Mouse (Mus musculus) neural tube, embryonic 12.5 days (tissue): ENCODE results near the gene Rbm5. TPM values are rescaled to one million over a fixed set of nuclear protein-coding genes. Genes with fewer than 3 reads are reported as not detected.
A peak's percentile ranks its signal among the peaks of the same experiment; 100 is the strongest.

Experiments
- ATAC-seq: fragments of 200-750 bp; cut with Nextera tagmentation; 2 replicates; pipeline ENCODE4 v1.8.0; 2017; ENCODE audit warnings: low read depth, mild to moderate bottlenecking, moderate TSS enrichment, moderate library complexity; ENCODE audit not compliant: low FRiP score
- H3K27ac ChIP-seq: fragments of 300-500 bp; sonication (generic); 2 replicates; pipeline ENCODE4 v1.5.1; 2016
- H3K27me3 ChIP-seq: fragments of 300-500 bp; sonication (generic); replicated peaks from 2 replicates; pipeline ENCODE4 v1.6.1; 2016; ENCODE audit warnings: mild to moderate bottlenecking
- H3K36me3 ChIP-seq: fragments of 300-500 bp; sonication (generic); 2 replicates; pipeline ENCODE4 v1.6.1; 2016; ENCODE audit warnings: mild to moderate bottlenecking
- H3K4me1 ChIP-seq: fragments of 300-500 bp; sonication (generic); 2 replicates; pipeline ENCODE4 v1.6.1; 2016
- H3K4me2 ChIP-seq: fragments of 300-500 bp; sonication (generic); replicated peaks from 2 replicates; pipeline ENCODE4 v1.6.1; 2016; ENCODE audit warnings: mild to moderate bottlenecking
- H3K4me3 ChIP-seq: fragments of 300-500 bp; sonication (generic); 2 replicates; pipeline ENCODE4 v1.5.1; 2016
- H3K9ac ChIP-seq: fragments of 300-500 bp; sonication (generic); 2 replicates; pipeline ENCODE4 v1.6.1; 2016; ENCODE audit warnings: mild to moderate bottlenecking
- H3K9me3 ChIP-seq: fragments of 300-500 bp; sonication (generic); 2 replicates; pipeline ENCODE4 v1.6.1; 2016; ENCODE audit warnings: mild to moderate bottlenecking
- WGBS: fragments of 180-500 bp; shearing (Covaris S2); methylation state at CpG from one replicate; pipeline ENCODE4 v1.1.7; 2016; 5-methylcytosine and 5-hydroxymethylcytosine counted together
- polyA plus RNA-seq: library from polyadenylated mRNA; unstranded; fragments of >200 nt; fragmentation: Nextera tagmentation; extraction: Ambion mirVana; gene quantifications from 2 replicates; pipeline ENCODE4 v1.2.1, GENCODE M21; 2016

Gene Rbm5
- polyA plus RNA-seq, 1 experiment from 2014 or later: 231 TPM

- no peak for ATAC-seq
- Histone ChIP-seq H3K36me3 (peaks cover 13% of the 10 kb centered on the region), H3K4me1 (peaks cover 57% of the 10 kb centered on the region), H3K27ac (peak overlapping the region; percentile 53), H3K27me3 (peaks cover 61% of the 10 kb centered on the region), H3K9me3 (no peaks in the 10 kb centered on the region), H3K4me3 (peak overlapping the region; percentile 78), H3K4me2 (peak overlapping the region; percentile 94), H3K9ac (peak overlapping the region; percentile 86)
- 2% methylated on average over 21 of the region's 21 CpGs for WGBS
Observed at GRCm38 (mm10) chr9:107708439-107709095, 62.2 kb downstream of the Rbm5 start.

GRCm38 (mm10) chr9:107707701-107708438, 62.9 kb downstream of the Rbm5 start:
- no peak for ATAC-seq
- H3K4me1 ChIP-seq: peaks cover 62% of the 10 kb centered on the region
- H3K4me3 ChIP-seq: peak overlapping the region; percentile 78
- H3K27me3 ChIP-seq: peaks cover 61% of the 10 kb centered on the region
- no peaks in the 10 kb centered on the region for H3K9me3 ChIP-seq
- H3K4me2 ChIP-seq: peak overlapping the region; percentile 94
- peaks cover 16% of the 10 kb centered on the region for H3K36me3 ChIP-seq
- H3K27ac ChIP-seq: peak overlapping the region; percentile 53; the same call in 1 of the 2 replicates
- 1% methylated on average over 17 of the region's 17 CpGs for WGBS
- peak overlapping the region; percentile 86 for H3K9ac ChIP-seq

GRCm38 (mm10) chr9:107706781-107707211, 64.0 kb downstream of the Rbm5 start:
- H3K4me3 ChIP-seq: peak overlapping the region; percentile 78
- 1% methylated on average over 14 of the region's 14 CpGs for WGBS
- H3K9ac ChIP-seq: peak overlapping the region; percentile 86
- H3K27ac ChIP-seq: no peak overlapping the region
- H3K4me2 ChIP-seq: peak overlapping the region; percentile 94
- H3K9me3 ChIP-seq: no peaks in the 10 kb centered on the region
- peaks cover 19% of the 10 kb centered on the region for H3K36me3 ChIP-seq
- no peak for ATAC-seq
- peaks cover 62% of the 10 kb centered on the region for H3K4me1 ChIP-seq
- H3K27me3 ChIP-seq: peaks cover 61% of the 10 kb centered on the region

GRCm38 (mm10) chr9:107703337-107704122, 67.3 kb downstream of the Rbm5 start:
- Histone ChIP-seq H3K4me1 (peaks cover 64% of the 10 kb centered on the region), H3K27me3 (peaks cover 31% of the 10 kb centered on the region), H3K27ac (no peak overlapping the region), H3K4me3 (no peak overlapping the region), H3K9me3 (no peaks in the 10 kb centered on the region), H3K9ac (no peak overlapping the region), H3K4me2 (no peak overlapping the region), H3K36me3 (peaks cover 19% of the 10 kb centered on the region)
- whole genome bisulfite sequencing: 58% methylated on average over 14 of the region's 14 CpGs
- ATAC-seq: no peak

- Histone ChIP-seq H3K27me3 (peaks cover 23% of the 10 kb centered on the region), H3K4me3 (no peak overlapping the region), H3K4me2 (no peak overlapping the region), H3K36me3 (peaks cover 19% of the 10 kb centered on the region), H3K9me3 (no peaks in the 10 kb centered on the region), H3K9ac (no peak overlapping the region), H3K4me1 (peaks cover 71% of the 10 kb centered on the region), H3K27ac (no peak overlapping the region)
- no peak for ATAC-seq
- WGBS: 77% methylated on average over 3 of the region's 3 CpGs
Observed at GRCm38 (mm10) chr9:107702606-107703185, 68.1 kb downstream of the Rbm5 start.

- no peak overlapping the region for H3K9ac ChIP-seq
- no peak overlapping the region for H3K27ac ChIP-seq
- H3K4me2 ChIP-seq: no peak overlapping the region
- ATAC-seq: no peak
- H3K27me3 ChIP-seq: peaks cover 14% of the 10 kb centered on the region
- H3K36me3 ChIP-seq: peaks cover 19% of the 10 kb centered on the region
- H3K9me3 ChIP-seq: no peaks in the 10 kb centered on the region
- H3K4me1 ChIP-seq: peaks cover 71% of the 10 kb centered on the region
- H3K4me3 ChIP-seq: no peak overlapping the region
- WGBS: 58% methylated on average over 12 of the region's 12 CpGs
Observed at GRCm38 (mm10) chr9:107701594-107701993, 69.2 kb downstream of the Rbm5 start.

- 39% methylated on average over 6 of the region's 6 CpGs for WGBS
Observed at GRCm38 (mm10) chr9:107700114-107700571, 70.7 kb downstream of the Rbm5 start.

GRCm38 (mm10) chr9:107699376-107699980, 71.3 kb downstream of the Rbm5 start:
- ATAC-seq: no peak
- H3K9ac ChIP-seq: no peak overlapping the region
- peaks cover 8% of the 10 kb centered on the region; the same call in 1 of the 2 replicates for H3K36me3 ChIP-seq
- peak overlapping the region; percentile 45 for H3K4me2 ChIP-seq
- H3K27me3 ChIP-seq: no peaks in the 10 kb centered on the region
- no peak overlapping the region for H3K27ac ChIP-seq
- WGBS: 6% methylated on average over 9 of the region's 9 CpGs
- H3K4me3 ChIP-seq: no peak overlapping the region
- peaks cover 66% of the 10 kb centered on the region for H3K4me1 ChIP-seq
- H3K9me3 ChIP-seq: no peaks in the 10 kb centered on the region

More at GRCm38 (mm10) chr9:107700114-107700571, 70.7 kb downstream of the Rbm5 start:
- peaks cover 68% of the 10 kb centered on the region for H3K4me1 ChIP-seq
- 0 out of 2 replicates have a peak overlapping the region, but pooled peaks have one; percentile 21 for H3K9ac ChIP-seq
- H3K27ac ChIP-seq: no peak overlapping the region
- no peaks in the 10 kb centered on the region for H3K9me3 ChIP-seq
- H3K4me3 ChIP-seq: no peak overlapping the region
- H3K27me3 ChIP-seq: peaks cover 3% of the 10 kb centered on the region; the same call in 1 of the 2 replicates
- H3K4me2 ChIP-seq: peak overlapping the region; percentile 45
- no peak for ATAC-seq
- peaks cover 14% of the 10 kb centered on the region for H3K36me3 ChIP-seq

- peak overlapping the region; percentile 45 for H3K4me2 ChIP-seq
- H3K4me3 ChIP-seq: no peak overlapping the region
- no peaks in the 10 kb centered on the region for H3K9me3 ChIP-seq
- H3K36me3 ChIP-seq: peaks cover 7% of the 10 kb centered on the region; the same call in 1 of the 2 replicates
- 10% methylated on average over 14 of the region's 14 CpGs for WGBS
- no peak overlapping the region for H3K9ac ChIP-seq
- H3K4me1 ChIP-seq: peaks cover 63% of the 10 kb centered on the region
- no peak for ATAC-seq
- H3K27me3 ChIP-seq: no peaks in the 10 kb centered on the region
- H3K27ac ChIP-seq: no peak overlapping the region
Observed at GRCm38 (mm10) chr9:107698611-107699190, 72.1 kb downstream of the Rbm5 start.

GRCm38 (mm10) chr9:107697811-107698521, 72.8 kb downstream of the Rbm5 start:
- Histone ChIP-seq H3K9ac (no peak overlapping the region), H3K4me2 (peak overlapping the region; percentile 23), H3K4me3 (no peak overlapping the region)

More at GRCm38 (mm10) chr9:107697811-107698521, 72.8 kb downstream of the Rbm5 start:
- Histone ChIP-seq H3K4me1 (peaks cover 59% of the 10 kb centered on the region), H3K27me3 (no peaks in the 10 kb centered on the region), H3K9me3 (no peaks in the 10 kb centered on the region), H3K36me3 (peaks cover 2% of the 10 kb centered on the region; the same call in 1 of the 2 replicates), H3K27ac (no peak overlapping the region)
- WGBS: 14% methylated on average over 14 of the region's 14 CpGs
- no peak for ATAC-seq
